Mouse (Mus musculus): ENCODE measurements at regions not wholly inside any gene's neighbourhood (a gene's known extent, or its start where the extent isn't known, plus 50 kb on each side); places are given as distances from the start of the nearest gene placed in this dataset.

- in situ Hi-C loops (cut with MboI, MseI) = loop anchor here (25.0 kb wide), 1 partner anchor 570 kb away; no protein-coding TSS in a partner anchor
Observed at GRCm38 (mm10) chr9:27242325-27242724, 56.7 kb upstream of the Igsf9b start.

- in situ Hi-C loops (cut with MboI, MseI) = loop anchor here (25.0 kb wide), 1 partner anchor 571 kb away; no protein-coding TSS in a partner anchor
Observed at GRCm38 (mm10) chr9:27240926-27241325, 58.1 kb upstream of the Igsf9b start.

- in situ Hi-C loops (cut with MboI, MseI) = loop anchor here (25.0 kb wide), 1 partner anchor 572 kb away; no protein-coding TSS in a partner anchor
Observed at GRCm38 (mm10) chr9:27240491-27240890, 58.5 kb upstream of the Igsf9b start.

GRCm38 (mm10) chr9:27232692-27233091 is 66.3 kb upstream of the Igsf9b start:
- in situ Hi-C loops (cut with MboI, MseI) = loop anchor here (25.0 kb wide), 1 partner anchor 580 kb away; no protein-coding TSS in a partner anchor

GRCm38 (mm10) chr9:27227458-27227857 is 71.5 kb upstream of the Igsf9b start:
- in situ Hi-C loops (cut with MboI, MseI) = loop anchor here (25.0 kb wide), 1 partner anchor 585 kb away; no protein-coding TSS in a partner anchor

- in situ Hi-C loops (cut with MboI, MseI) = no loop called here
Observed at GRCm38 (mm10) chr9:27221183-27221582, 66.0 kb upstream of the Jam3 start.

GRCm38 (mm10) chr9:27216024-27216423 is 60.8 kb upstream of the Jam3 start:
- in situ Hi-C loops (cut with MboI, MseI) = no loop called here

- in situ Hi-C loops (cut with MboI, MseI) = no loop called here
Observed at GRCm38 (mm10) chr9:27214023-27214422, 58.8 kb upstream of the Jam3 start.

GRCm38 (mm10) chr9:27208840-27209239 is 53.6 kb upstream of the Jam3 start:
- in situ Hi-C loops (cut with MboI, MseI) = no loop called here

All from T-helper 2 cell (primary cell).